Mouse (Mus musculus): ENCODE data around the gene Nkapl. TPM values are rescaled to one million over a fixed set of nuclear protein-coding genes. Genes with fewer than 3 reads are reported as not detected.
"Not testable (repeated sequence)": the region's sequence is repeated elsewhere in the genome, so short reads cannot be mapped to it uniquely, and the experiment has no call there.

Nkapl gene
- polyA plus RNA-seq, 1 experiment from 2014 or later: 2.9 TPM

- not testable (repeated sequence) for H3K9ac ChIP-seq (replicated peaks); H3K9me3 ChIP-seq; H3K36me3 ChIP-seq; ATAC-seq (ENCODE audit: low FRiP score, low read depth); H3K27ac ChIP-seq (replicated peaks); H3K4me1 ChIP-seq; H3K4me2 ChIP-seq (replicated peaks); H3K4me3 ChIP-seq
- WGBS: 60% methylated on average over 9 of the region's 9 CpGs
- peaks cover 23% of the 10 kb centered on the region for H3K27me3 ChIP-seq
Observed at GRCm38 (mm10) chr13:21462516-21462915, 5.8 kb downstream of the Nkapl start.

- Histone ChIP-seq H3K27me3 (peaks cover 30% of the 10 kb centered on the region), H3K4me2 (replicated peaks) (no peak overlapping the region), H3K9ac (replicated peaks) (no peak overlapping the region), H3K4me1 (peaks cover 9% of the 10 kb centered on the region), H3K36me3 (no peaks in the 10 kb centered on the region), H3K9me3 (no peaks in the 10 kb centered on the region), H3K27ac (replicated peaks) (no peak overlapping the region), H3K4me3 (no peak overlapping the region)
- no peak for ATAC-seq (ENCODE audit: low FRiP score, low read depth)
- 10% methylated on average over 4 of the region's 4 CpGs for WGBS
Observed at GRCm38 (mm10) chr13:21456347-21456746, 12.0 kb downstream of the Nkapl start.

- Histone ChIP-seq H3K36me3 (0 out of 2 replicates have a peak, but pooled peaks cover 3% of the 10 kb centered on the region), H3K4me3 (no peak overlapping the region), H3K27ac (replicated peaks) (no peak overlapping the region), H3K27me3 (peaks cover 22% of the 10 kb centered on the region), H3K9ac (replicated peaks) (no peak overlapping the region), H3K4me2 (replicated peaks) (no peak overlapping the region), H3K9me3 (no peaks in the 10 kb centered on the region), H3K4me1 (peaks cover 9% of the 10 kb centered on the region)
- ATAC-seq (ENCODE audit: low FRiP score, low read depth): no peak
- 87% methylated on average over 3 of the region's 3 CpGs for WGBS
Observed at GRCm38 (mm10) chr13:21454133-21454532, 14.2 kb downstream of the Nkapl start.

GRCm38 (mm10) chr13:21453449-21453848 is 14.9 kb downstream of the Nkapl start, which contains the start of gene Zscan26:
Gene Zscan26 (minus strand): TSS chr13:21453730.
- Histone ChIP-seq H3K9ac (replicated peaks) (peak within 1 kb of the TSS; percentile 73), H3K9me3 (no peaks in the 10 kb centered on the region), H3K27me3 (peaks cover 22% of the 10 kb centered on the region), H3K27ac (replicated peaks) (peak within 1 kb of the TSS; percentile 50; the same call in 1 of the 2 replicates), H3K4me2 (replicated peaks) (peak within 1 kb of the TSS; percentile 84), H3K4me3 (peak within 1 kb of the TSS; percentile 71), H3K4me1 (peaks cover 9% of the 10 kb centered on the region), H3K36me3 (0 out of 2 replicates have a peak, but pooled peaks cover 10% of the 10 kb centered on the region)
- WGBS: under 1% methylated on average over 23 of the region's 23 CpGs
- ATAC-seq (ENCODE audit: low FRiP score, low read depth): peak; percentile 93

GRCm38 (mm10) chr13:21453042-21453441 is 15.3 kb downstream of the Nkapl start:
- Histone ChIP-seq H3K36me3 (peaks cover 14% of the 10 kb centered on the region), H3K4me2 (replicated peaks) (peak overlapping the region; percentile 84), H3K27ac (replicated peaks) (peak overlapping the region; percentile 50; the same call in 1 of the 2 replicates), H3K9ac (replicated peaks) (peak overlapping the region; percentile 73), H3K27me3 (peaks cover 22% of the 10 kb centered on the region), H3K4me3 (peak overlapping the region; percentile 71), H3K4me1 (peaks cover 9% of the 10 kb centered on the region), H3K9me3 (no peaks in the 10 kb centered on the region)
- under 1% methylated on average over 13 of the region's 13 CpGs for WGBS
- no peak; the same call in 1 of the 2 replicates for ATAC-seq (ENCODE audit: low FRiP score, low read depth)

- Histone ChIP-seq H3K36me3 (peaks cover 54% of the 10 kb centered on the region), H3K27ac (replicated peaks) (no peak overlapping the region)
Observed at GRCm38 (mm10) chr13:21447856-21448614, 20.3 kb downstream of the Nkapl start.

GRCm38 (mm10) chr13:21446796-21447195 is 21.5 kb downstream of the Nkapl start:
- Histone ChIP-seq H3K36me3 (peaks cover 54% of the 10 kb centered on the region), H3K27ac (replicated peaks) (no peak overlapping the region), H3K9ac (replicated peaks) (no peak overlapping the region), H3K4me3 (no peak overlapping the region), H3K27me3 (no peaks in the 10 kb centered on the region), H3K9me3 (no peaks in the 10 kb centered on the region), H3K4me2 (replicated peaks) (no peak overlapping the region), H3K4me1 (no peaks in the 10 kb centered on the region)
- WGBS: 93% methylated on average over 9 of the region's 9 CpGs
- ATAC-seq (ENCODE audit: low FRiP score, low read depth): no peak

More at GRCm38 (mm10) chr13:21447856-21448614, 20.3 kb downstream of the Nkapl start:
- H3K4me1 ChIP-seq: peaks cover 9% of the 10 kb centered on the region
- no peak overlapping the region for H3K9ac ChIP-seq (replicated peaks)
- H3K4me3 ChIP-seq: no peak overlapping the region
- ATAC-seq (ENCODE audit: low FRiP score, low read depth): no peak
- 86% methylated on average over 16 of the region's 16 CpGs for WGBS
- H3K27me3 ChIP-seq: no peaks in the 10 kb centered on the region
- no peaks in the 10 kb centered on the region for H3K9me3 ChIP-seq
- H3K4me2 ChIP-seq (replicated peaks): no peak overlapping the region

GRCm38 (mm10) chr13:21441207-21441572 is 27.1 kb downstream of the Nkapl start:
- Histone ChIP-seq H3K9me3 (no peaks in the 10 kb centered on the region), H3K27me3 (no peaks in the 10 kb centered on the region), H3K9ac (replicated peaks) (peak overlapping the region; percentile 72; the same call in 1 of the 2 replicates), H3K4me3 (peak overlapping the region; percentile 59), H3K4me2 (replicated peaks) (peak overlapping the region; percentile 85), H3K4me1 (peaks cover 9% of the 10 kb centered on the region; the same call in 1 of the 2 replicates), H3K27ac (replicated peaks) (peak overlapping the region; percentile 67; the same call in 1 of the 2 replicates), H3K36me3 (peaks cover 29% of the 10 kb centered on the region)
- ATAC-seq (ENCODE audit: low FRiP score, low read depth): peak; percentile 28
- 16% methylated on average over 10 of the region's 10 CpGs for WGBS

GRCm38 (mm10) chr13:21440503-21441206 is 27.7 kb downstream of the Nkapl start, which contains the start of gene Pgbd1:
Gene Pgbd1 (minus strand): TSS chr13:21441058.
- peak within 1 kb of the TSS; percentile 85 for H3K4me2 ChIP-seq (replicated peaks)
- H3K9me3 ChIP-seq: no peaks in the 10 kb centered on the region
- peak within 1 kb of the TSS; percentile 59 for H3K4me3 ChIP-seq
- WGBS: 1% methylated on average over 32 of the region's 32 CpGs
- peaks cover 27% of the 10 kb centered on the region for H3K36me3 ChIP-seq
- H3K4me1 ChIP-seq: peaks cover 9% of the 10 kb centered on the region; the same call in 1 of the 2 replicates
- H3K27ac ChIP-seq (replicated peaks): peak within 1 kb of the TSS; percentile 67
- ATAC-seq (ENCODE audit: low FRiP score, low read depth): peak; percentile 94
- H3K9ac ChIP-seq (replicated peaks): peak within 1 kb of the TSS; percentile 72
- H3K27me3 ChIP-seq: no peaks in the 10 kb centered on the region

- no peaks in the 10 kb centered on the region for H3K27me3 ChIP-seq
- no peaks in the 10 kb centered on the region for H3K9me3 ChIP-seq
- 0 out of 2 replicates have a peak, but pooled peaks cover 5% of the 10 kb centered on the region for H3K4me1 ChIP-seq
- no peak overlapping the region for H3K27ac ChIP-seq (replicated peaks)
- H3K4me3 ChIP-seq: no peak overlapping the region
- ATAC-seq (ENCODE audit: low FRiP score, low read depth): no peak
- no peaks in the 10 kb centered on the region for H3K36me3 ChIP-seq
- no peak overlapping the region for H3K4me2 ChIP-seq (replicated peaks)
- 85% methylated on average over 4 of the region's 4 CpGs for WGBS
- no peak overlapping the region for H3K9ac ChIP-seq (replicated peaks)
Observed at GRCm38 (mm10) chr13:21435476-21435875, 32.8 kb downstream of the Nkapl start.

- Histone ChIP-seq H3K9ac (replicated peaks) (no peak overlapping the region), H3K9me3 (no peaks in the 10 kb centered on the region), H3K4me3 (no peak overlapping the region), H3K36me3 (no peaks in the 10 kb centered on the region), H3K27me3 (no peaks in the 10 kb centered on the region), H3K4me1 (no peaks in the 10 kb centered on the region), H3K4me2 (replicated peaks) (no peak overlapping the region), H3K27ac (replicated peaks) (no peak overlapping the region)
- 97% methylated on average over 1 of the region's 1 CpGs for WGBS
- ATAC-seq (ENCODE audit: low FRiP score, low read depth): no peak
Observed at GRCm38 (mm10) chr13:21427631-21428030, 40.7 kb downstream of the Nkapl start.

GRCm38 (mm10) chr13:21423301-21423700 is 45.0 kb downstream of the Nkapl start:
- no peaks in the 10 kb centered on the region for H3K9me3 ChIP-seq
- no peak overlapping the region for H3K4me2 ChIP-seq (replicated peaks)
- no peaks in the 10 kb centered on the region for H3K27me3 ChIP-seq
- ATAC-seq (ENCODE audit: low FRiP score, low read depth): no peak
- 66% methylated on average over 5 of the region's 5 CpGs for WGBS
- no peak overlapping the region for H3K27ac ChIP-seq (replicated peaks)
- H3K36me3 ChIP-seq: no peaks in the 10 kb centered on the region
- H3K4me3 ChIP-seq: no peak overlapping the region
- H3K4me1 ChIP-seq: no peaks in the 10 kb centered on the region
- H3K9ac ChIP-seq (replicated peaks): no peak overlapping the region
